Mouse (Mus musculus): Measurements from ENCODE around the gene Exd1. TPM values are rescaled to one million over a fixed set of nuclear protein-coding genes. Genes with fewer than 3 reads are reported as not detected.

Gene Exd1
- total RNA-seq, 2 experiments from 2014 or later: 0.25 to 0.44 TPM

Other genes with a start within 250 kb of the Exd1 start
- gene Dll4, start 221.8 kb downstream of the Exd1 start, total RNA-seq (2021): 10 to 100 TPM; 13.3 to 19.6 TPM
- 1 to 10 TPM; 4.0 to 7.0 TPM for gene Chac1, start 196.4 kb downstream of the Exd1 start, total RNA-seq (2021)
- 10 to 100 TPM in 1 of 2 experiments, 1 to 10 TPM in 1; 9.9 to 10.7 TPM for gene Ino80, start 69.9 kb downstream of the Exd1 start, total RNA-seq (2021)
- gene Chp1, start 70 bp upstream of the Exd1 start, total RNA-seq (2021): 10 to 100 TPM; 81.5 to 91.6 TPM
- gene Nusap1, start 70.7 kb upstream of the Exd1 start, total RNA-seq (2021): 1 to 10 TPM in 1 of 2 experiments, under 1 TPM in 1; 0.95 to 1.2 TPM
- gene Oip5, start 70.8 kb upstream of the Exd1 start, total RNA-seq (2021): under 1 TPM; 0.25 to 0.26 TPM
- 10 to 100 TPM; 66.3 to 68.9 TPM for gene Ndufaf1, start 115.2 kb upstream of the Exd1 start, total RNA-seq (2021)
- gene Rtf1, start 127.4 kb upstream of the Exd1 start, total RNA-seq (2021): 10 to 100 TPM; 23.1 to 25.1 TPM
- under 1 TPM; 0.42 to 0.98 TPM for gene Itpka, start 194.7 kb upstream of the Exd1 start, total RNA-seq (2021)
- under 1 TPM in 1 of 2 experiments, not detected in 1; 0.13 TPM for gene Ltk, start 212.8 kb upstream of the Exd1 start, total RNA-seq (2021)
- gene Rpap1, start 239.9 kb upstream of the Exd1 start, total RNA-seq (2021): 10 to 100 TPM; 14.6 to 14.9 TPM

Data from heart, adult 18-20 months (tissue).